Mouse (Mus musculus) B cell, adult 2 months (primary cell): ENCODE results near the gene Susd1.
A peak's percentile ranks its signal among the peaks of the same experiment; 100 is the strongest.
"Not testable (repeated sequence)": the region's sequence is repeated elsewhere in the genome, so short reads cannot be mapped to it uniquely, and the experiment has no call there.

Experiments used
- DNase-seq, 2 experiments: peaks; one replicate each; pipeline ENCODE4 v3.0.0; 2022

Susd1 gene

DNA sequence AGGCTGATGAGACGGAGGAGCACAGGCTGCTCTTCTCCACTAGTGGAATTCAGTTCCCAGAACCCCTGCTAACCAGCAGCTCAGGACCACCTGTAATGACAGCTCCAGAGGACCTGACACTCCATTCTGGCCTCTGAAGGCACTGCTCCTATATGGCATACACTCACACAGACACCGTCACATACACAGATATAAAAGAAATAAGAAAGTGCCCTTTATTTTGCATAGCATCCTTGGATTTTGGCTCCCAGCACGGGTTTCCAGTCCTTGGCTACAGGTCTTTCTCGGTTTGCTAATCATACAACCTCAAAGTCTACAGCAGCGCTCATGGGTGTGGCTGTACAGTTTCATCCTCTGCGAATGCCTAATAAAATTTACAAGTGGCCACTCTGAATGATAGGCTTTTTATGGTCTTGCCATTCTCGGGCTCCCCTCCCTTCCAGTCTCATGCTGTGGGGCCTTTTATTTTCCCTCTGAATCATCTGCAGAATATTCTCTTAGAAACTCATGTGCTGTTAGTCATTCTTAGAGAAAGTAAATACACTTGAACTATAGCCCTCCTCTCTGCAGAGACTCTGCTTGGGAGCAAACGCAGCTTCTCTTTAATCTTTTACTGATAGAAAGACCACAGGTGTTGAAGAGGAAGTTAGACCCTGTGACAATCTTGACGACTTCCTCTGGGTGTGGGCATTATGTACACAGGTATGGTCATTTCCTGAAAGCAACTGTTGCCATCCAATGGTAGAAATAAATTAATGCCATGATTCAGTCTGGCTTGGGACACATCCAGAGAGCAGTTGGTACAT is 119.1 kb downstream of the Susd1 start:
- DNase-seq: peak; percentile 58 to 69

DNA sequence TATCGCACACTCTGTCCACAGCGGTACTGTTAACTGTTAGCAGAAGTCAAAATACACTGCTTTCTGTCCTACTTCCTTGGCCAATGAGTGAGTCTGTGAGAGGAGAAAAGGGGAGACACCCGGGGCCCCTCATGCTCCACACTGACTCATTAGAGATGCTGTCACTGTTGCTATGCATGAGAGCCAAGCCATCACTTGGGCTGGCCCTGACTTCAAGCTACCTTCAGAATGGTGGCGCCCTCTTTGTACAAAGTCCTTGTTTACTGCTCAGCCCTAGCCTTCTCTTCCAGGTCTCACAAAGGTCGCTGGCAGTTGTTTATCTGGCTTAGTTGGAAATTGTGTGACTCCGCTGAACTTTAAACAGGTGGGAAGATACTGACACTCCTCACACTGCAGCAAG is 119.8 kb downstream of the Susd1 start:
- peak; percentile 29 to 38 for DNase-seq

DNA sequence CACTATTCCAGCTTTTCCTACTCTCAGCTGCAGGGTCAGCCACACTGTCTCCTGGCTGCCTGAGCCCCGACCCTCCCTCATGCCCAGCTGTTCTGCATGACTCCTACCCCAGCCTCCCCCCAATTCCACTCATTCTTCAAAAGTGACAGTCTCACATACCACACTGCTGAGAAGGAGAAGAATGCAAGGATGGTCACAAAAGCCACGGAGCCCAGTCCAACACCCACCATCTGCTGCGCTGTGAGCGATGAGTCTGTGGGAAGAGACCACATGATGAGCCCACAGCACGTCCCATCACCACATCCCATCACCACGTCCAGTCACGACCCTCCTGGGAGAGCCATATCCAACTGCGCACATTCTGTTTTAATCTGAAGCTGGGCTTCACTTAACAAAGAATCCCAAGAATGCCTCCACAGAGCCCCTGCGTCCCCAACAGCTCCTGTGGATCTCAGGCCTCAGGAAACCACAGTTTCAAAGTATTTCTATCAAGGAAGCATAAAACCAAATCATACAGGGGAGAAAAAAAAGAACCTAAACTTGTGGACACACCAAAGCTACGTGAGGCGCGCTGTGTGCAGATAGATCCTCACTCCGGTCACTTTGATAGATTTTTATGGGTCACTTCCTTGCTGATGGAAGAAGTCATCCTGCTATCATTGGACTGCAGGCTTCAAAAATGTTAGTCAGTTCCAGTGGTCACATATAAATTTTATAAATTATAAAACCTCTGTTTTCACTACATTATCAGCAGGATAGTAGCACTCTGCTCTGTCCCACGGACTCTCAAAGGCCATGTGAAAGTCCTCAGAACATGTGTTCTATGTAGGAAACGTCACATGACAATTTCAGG is 122.7 kb downstream of the Susd1 start:
- no peak for DNase-seq

DNA sequence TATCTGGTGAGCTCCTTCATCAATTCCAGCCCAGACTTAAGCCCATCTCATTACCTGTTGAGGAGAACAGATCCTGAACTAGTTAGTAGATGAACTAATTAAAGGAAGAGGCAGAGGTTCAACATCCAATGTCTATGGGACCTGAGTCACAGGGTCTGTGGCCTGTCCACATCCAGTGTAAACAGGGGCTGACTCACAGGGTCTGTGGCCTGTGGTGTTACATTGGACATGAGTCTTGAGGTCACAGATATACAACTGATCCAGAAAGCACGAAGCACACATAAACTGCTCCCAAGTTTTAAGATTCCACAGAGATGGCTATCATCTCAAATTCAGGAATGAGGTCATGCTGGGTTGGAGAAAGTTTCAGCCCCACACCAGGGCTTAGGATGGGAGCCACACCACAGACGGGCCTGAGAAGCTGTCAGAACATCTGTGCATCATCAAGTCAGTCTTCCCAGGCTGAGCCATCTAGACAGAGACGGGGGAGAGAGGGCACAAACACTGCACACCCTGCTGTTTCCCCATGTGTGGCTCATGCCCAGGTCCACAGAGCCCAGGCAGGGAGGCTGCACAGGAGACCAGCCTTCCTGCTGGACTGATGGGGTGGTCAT is 123.4 kb downstream of the Susd1 start:
- DNase-seq: no peak

DNA sequence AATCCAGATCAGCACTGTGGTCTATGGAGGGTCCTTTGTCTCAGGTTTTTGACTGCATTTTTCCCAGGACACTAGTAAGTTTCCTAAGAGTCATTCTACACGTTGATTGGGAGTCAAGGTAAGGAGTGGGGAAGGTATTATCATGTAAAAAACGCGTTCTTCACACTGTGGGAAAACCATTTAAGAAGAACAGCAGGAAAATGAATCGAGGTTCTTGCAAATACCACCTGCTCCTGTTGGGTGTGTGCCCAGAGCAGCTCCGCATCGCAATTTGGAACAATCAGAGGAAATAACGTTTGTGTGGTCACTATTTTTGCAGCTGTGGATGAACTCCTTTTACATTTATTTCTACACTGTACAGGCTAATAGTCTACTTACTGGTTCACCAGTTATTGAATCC is 125.5 kb downstream of the Susd1 start:
- DNase-seq: no peak

DNA sequence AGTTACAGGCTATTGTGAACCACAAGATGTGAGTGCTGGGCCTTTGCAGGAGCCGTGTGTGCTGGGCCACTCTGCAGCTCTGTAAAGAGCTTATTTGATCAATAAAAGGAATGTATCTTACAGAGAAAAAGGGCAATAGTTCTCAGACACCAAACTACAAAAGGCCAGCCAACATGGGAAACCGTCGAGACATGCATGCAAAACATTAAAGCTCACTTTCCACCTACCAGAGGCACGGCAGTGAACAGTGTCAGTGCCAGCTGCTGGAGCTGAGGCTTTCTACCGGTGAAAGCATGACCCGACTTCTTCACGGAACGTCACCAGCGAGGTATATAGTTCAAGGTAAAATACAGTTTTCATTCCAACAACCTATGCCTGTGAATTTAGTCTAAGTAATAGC is 127.8 kb downstream of the Susd1 start:
- no peak for DNase-seq

DNA sequence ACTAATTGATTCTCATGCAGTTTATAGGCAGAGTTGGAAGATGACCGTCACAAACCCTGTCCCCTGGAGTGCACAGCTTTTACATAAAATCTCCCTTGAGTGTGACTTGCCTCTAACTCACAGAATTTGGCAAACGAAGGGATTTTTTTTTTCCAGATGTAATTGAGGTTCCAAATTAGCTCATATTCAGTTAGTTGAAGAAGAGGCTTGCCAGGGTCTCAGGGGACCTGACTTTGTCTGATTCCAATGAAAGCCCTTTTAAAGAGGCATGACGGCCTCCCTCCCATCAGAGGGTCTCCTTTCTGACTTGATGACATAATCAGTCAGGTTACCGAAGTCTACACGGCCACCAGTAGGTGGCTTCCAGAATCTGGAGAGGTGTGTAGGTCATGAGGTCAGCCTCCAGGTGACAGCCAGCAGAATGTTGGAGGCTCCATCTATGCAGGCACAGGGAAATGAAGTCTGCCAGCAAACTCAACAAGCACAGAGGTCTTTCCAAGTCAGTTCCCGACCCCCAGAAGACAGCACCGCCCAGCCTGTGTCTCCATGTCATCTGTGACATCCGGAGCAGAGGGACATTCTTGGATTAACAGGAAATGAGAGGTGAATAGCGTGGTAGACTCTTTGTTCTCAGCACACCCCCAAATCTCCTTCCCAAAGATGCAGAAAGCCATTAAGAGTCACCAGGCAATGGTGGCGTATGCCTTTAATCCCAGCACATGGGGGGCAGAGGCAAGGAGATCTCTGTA is 130.4 kb downstream of the Susd1 start:
- DNase-seq: no peak

DNA sequence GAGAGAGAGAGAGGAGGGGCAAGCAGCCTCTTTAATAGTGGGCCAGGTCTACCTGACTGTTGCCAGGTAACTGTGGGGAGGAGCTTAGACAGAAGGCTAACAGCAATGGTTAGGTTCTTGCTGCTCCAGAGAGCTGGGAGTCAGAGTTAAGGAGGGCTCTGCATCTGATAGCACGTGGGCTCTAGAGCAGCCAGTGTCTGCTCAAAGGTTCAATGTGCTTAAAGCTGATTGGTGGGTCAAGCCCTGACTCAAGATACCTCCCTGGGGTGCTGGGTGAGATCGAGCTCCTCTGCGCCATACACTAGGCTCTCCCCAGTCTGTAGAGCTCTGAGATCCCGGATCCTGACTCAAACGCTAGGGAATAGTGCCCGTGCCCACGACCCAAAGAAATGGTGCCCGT is 136.0 kb downstream of the Susd1 start:
- no peak for DNase-seq

DNA sequence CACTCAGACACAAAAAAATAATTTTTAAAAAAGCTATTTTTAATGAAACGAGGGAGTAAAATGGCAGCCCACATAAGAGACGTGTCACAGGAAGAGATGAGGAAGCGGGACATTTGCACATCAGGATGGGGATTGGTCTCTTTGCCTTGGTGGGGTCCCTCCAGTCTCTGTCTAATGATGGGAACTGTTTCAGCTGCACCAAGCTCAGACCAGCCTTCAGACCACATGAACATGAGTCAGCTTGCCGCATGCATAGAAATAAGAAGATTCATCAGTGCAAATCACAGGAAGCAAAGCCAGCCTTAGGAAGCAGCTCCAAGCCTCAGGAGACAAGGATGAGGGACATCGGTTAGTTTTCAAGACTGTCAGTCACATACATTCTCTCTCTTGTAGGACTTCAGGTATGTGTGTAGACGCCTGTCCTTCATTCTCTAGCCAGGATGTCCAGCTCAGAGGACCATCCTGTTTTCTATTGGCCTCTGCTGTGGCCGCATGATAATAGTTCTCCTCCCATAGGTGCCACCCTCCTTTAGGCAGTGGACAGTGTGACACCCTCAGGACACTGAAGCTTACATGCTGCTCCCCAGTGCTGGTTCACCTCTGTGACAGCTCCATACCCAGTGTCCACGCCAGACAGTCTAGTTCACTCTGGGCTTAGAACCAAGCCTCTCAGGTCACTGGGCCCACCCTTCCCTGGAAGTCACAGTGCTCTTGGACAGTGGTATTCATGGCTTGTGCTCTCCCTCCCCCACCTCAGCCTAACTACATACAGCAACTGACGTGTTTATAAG is 137.2 kb downstream of the Susd1 start:
- no peak for DNase-seq

DNA sequence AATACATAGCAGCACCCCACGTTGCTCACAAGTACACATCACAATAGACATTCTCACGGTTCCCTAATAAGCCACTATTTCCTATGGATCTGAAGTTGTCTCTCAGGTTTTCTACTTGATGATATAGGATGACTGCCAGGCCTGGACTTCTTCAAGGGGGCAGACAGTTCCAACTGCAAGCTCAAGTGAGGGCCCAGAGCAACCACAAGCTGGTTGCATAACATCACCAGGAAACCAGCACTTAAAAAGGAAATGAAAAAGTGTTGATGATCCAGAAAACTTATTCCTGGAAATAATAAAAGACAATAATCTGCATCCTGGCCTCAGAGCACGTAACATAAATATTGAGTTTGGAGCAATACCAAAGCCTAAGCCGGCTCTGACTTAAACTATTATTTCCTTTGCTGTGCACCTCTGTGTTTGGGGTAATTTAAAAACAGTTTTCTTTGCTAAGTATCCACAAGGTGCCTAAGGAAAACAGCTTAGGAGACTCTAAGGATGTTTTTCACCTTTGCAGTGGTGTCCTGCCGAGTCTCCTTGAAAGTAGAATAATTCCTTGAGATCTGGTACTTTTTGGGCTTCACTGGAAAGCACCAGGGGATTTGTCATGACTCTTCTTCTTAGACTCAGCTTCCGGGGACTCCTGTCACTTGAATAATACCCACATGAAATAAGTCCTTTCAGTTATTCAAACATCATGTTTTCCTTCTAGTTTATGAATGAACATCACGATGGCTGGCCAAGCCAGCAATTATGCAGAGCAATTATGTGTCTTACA is 139.5 kb downstream of the Susd1 start:
- no peak for DNase-seq

DNA sequence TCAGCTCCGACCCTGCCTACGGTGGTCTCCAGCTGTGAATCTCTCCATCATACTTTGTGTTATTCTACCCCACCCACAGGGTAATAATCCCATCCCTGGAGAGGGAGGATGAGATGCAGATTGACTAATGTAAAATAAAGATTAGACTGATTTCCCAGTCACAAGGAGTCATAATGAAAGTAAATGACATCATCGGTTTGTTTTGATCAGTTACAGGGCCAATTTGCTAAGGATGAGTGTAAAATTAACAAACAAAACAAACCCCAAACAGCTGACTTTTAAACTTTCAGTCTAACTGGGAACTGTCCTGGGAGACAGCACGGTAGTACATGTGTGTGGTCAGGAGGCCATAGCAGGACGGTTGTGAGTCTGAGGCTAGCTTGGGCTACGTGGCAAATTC is 143.3 kb downstream of the Susd1 start:
- DNase-seq: no peak

DNA sequence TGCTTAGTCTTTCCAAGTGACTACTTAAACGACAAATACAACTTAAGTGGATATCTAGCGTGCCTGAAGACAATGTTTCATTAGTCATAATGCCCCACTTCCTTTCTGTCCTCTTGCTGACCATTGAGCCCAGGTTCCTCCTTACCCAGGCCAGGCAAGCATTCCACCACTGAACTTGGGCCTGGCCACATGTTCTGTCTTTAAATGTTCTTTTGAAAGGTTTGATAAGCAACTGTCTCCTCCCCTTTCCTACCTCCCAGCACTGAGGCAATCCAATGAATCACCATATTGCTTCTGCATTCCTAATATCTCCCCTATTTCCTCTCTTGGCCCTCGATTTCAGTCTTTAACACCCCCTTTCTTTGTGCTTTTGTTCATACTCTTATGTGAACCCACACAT is 143.8 kb downstream of the Susd1 start:
- no peak for DNase-seq

DNA sequence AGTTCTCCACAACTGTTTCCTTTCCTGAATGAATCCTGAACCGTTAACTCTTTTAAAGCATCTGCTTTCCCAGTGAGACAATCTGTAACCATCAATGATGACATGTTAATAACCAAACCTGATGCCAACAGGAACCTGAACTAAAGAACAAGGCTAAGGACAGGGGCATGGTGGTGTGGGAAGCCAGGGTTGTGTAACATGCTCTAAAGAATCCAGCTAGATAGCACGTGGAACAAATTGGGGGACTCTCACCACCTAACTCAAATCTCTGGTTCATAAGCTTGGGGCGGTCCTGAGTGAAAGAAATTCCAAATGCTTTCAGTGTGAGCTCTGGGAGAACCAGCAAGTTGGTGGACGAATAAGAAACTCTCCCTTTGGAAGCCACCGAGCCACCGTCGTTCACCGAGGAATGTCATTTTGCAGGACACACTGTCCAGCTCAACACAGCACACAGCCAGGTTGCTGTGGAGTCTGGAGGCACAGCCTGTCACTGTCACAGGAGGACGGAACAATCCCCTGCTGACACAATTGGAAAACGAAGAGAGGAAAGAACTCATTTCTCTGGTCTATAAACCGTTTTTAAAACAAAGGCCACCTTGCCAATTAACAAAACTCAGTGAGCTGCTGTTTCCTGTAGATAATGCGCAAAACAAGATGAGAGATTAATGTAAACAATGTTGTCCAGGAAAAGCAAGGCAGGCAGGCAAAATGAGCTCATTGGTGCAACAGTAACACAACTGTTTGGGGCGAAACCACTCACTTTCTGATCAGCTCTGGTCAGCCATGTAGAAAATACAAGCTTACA is 146.3 kb downstream of the Susd1 start:
- DNase-seq: no peak

DNA sequence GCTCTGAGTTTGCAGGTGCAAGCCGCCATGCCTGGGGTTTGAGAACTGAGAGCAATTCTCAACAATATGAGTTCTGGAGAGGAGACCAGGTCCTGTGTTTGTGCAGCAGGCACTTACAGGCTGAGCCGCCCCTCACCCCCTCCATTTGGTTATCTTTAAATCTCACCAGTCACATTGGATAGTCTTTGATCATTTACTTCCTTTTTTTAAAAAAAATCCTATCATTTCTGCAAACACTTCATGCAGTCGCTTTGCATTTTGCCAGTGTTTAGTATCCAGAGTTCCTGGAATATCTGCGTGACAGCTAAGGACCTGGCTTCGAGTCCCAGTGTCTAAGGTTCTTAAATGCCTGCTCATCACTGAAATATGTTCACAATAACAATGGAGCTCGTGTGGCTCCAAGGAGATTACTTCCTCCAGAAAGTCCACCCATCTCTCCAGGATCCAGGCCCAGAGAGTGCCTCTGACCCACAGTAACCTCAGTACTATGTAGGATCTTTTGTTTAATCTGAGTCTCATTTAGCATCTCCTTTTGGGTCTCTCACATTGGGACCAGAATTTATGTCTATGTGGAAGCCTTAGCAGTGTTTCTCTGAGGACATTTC is 147.4 kb downstream of the Susd1 start:
- peak; percentile 38 for DNase-seq

DNA sequence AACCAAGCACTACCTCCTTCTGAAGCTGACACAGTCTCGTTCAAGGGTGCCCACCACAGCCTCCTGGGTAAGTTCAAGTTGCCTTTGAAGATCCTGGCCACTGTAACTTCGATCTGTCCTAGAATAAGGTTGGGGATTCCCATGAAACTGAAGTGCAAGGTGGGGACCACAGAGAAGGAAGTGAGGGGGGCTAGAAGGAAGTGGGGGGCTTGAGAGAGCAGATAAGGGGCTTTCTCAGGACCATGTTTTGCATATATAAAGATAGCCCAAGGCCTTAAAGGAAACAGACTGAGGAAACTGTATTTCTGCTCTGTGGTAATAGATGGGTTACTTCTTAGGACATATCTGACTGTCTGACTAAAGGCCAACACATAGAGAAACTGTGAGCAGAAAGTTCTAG is 151.3 kb downstream of the Susd1 start:
- DNase-seq: peak; percentile 48 to 53

DNA sequence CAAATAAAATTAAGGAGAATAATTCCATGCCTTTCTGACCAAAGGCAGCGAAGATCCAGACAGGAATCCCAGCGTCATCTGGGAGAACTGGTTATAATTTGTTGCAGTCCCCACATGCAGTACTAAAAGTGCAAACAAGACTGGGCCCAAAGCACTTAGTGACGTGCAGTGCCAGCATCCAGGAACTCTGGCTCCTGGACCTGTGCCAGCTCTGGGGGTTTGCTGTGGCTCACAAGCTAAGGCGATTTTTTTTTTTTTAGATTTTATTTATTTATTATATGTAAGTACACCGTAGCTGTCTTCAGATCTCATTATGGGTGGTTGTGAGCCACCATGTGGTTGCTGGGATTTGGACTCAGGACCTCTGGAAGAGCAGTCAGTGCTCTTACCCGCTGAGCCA is 152.1 kb downstream of the Susd1 start:
- DNase-seq: not testable (repeated sequence)

DNA sequence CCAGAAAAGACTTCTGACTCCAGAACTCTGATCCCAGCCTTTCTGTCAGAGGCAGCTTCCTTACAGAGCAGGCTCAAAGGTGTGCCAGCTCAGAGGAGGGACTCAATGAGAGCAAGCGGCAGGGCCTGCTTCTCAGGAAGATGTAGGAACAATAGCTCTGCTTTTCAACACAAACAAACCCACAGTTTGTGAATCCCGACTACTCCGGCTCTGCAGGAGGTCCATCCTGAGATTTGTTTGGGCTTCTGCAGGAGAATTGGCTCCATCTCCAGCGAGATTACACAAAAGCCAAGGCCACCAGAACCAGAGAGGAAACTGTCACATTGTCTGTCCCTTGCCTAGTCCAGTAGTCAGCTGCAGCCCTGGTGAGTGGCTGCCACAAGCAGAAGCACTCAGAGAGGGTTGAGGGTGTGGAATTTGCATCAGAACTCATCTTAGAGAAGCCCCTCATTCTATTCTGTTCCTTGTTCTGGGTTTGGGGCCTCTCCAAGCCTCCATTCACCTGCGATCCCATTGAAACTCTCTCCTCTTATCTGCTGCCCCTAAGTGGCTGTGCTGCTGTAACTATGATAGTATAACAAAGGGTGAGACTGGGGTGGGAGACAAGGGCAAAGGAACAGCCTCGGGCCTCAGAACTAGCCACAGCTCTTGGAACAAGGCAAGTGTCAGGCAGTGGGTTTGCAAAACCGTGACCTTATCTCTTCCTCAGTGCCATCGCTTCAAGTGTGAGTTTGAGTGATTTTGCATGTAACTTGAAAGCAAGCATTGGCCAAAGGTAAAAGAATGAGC is 155.5 kb downstream of the Susd1 start:
- no peak for DNase-seq

DNA sequence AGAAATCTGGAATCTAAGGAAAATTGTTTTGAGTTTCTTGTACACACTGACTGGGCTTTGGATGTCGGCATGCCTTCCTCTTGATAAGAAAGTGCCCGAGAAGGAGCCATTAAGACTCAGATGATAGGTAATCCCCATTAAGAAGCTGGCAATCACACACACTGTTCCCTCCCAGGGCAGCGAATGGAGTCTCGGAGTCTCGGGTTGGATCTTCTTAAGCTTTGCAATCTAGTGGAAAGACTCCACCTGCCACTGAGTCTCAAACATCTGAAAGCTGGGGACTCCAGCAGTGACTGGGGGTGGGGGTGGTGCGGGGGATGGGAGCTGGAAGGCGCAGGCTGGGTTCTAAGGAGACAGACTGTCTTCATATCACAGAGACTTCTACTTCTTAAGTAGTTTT is 156.3 kb downstream of the Susd1 start:
- no peak for DNase-seq

DNA sequence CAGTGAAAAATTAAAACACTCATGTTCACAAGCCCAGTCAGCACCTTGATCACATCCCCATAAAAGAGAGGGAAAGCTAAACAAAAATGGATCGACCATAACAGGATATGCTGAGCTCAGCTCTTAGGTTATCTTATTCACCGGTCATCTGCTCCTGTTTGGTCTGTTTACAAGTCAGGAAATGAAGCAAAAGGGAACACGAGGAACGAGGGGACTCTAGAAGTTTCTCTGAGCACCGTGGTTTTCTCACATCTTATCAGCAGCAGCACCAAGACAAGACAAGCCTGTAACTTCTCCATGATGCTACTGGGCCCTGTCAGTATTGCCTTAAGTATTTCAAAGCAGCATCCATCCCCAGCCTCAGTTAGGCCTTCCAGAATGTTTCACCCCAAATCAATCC is 157.6 kb downstream of the Susd1 start:
- no peak for DNase-seq
